Mouse (Mus musculus) adrenal gland (tissue): ENCODE results near the gene Sox21.

Experiments used
- intact Hi-C: fragments of 180-260 bp; cut with DNase I; formaldehyde crosslinking; loops from one replicate; pipeline ENCODE4 v1.15.1; 2025
- long read RNA-seq, 2 experiments: library from polyadenylated mRNA; unstranded; transcript quantifications; one replicate each; pipeline ENCODE4 v2.0.0; 2020; ENCODE audit warnings: borderline replicate concordance in 1 of 2; ENCODE audit not compliant: insufficient replicate concordance in 1 of 2

Sox21 gene
- long read RNA-seq, experiment 1: 0 reads
- long read RNA-seq, experiment 2: 0 reads

DNA sequence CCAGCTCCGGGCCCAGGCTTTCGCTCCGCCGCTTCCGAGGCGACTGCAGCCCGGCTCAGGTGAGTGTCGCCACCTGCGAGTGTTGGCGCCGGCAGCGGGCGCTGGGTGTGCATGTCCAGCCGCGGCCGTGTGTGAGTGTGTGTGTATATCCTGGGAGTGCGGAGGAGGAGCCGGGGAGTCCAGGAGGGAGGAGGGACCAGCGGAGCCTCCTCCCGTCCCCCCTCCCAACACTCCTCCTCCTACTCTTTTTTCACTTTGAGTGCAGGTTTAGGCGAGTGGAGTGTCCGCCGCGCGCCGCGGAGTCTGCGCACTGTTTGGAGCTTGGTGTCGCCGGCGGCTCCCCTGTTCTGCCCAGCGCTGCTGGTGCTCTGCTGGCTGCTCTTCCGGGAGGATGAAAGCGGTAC, at the start of gene Sox21:
Gene Sox21 (minus strand): TSS at position 145 of the 404 bp plus-strand sequence.
- intact Hi-C loops: no loop called here

DNA sequence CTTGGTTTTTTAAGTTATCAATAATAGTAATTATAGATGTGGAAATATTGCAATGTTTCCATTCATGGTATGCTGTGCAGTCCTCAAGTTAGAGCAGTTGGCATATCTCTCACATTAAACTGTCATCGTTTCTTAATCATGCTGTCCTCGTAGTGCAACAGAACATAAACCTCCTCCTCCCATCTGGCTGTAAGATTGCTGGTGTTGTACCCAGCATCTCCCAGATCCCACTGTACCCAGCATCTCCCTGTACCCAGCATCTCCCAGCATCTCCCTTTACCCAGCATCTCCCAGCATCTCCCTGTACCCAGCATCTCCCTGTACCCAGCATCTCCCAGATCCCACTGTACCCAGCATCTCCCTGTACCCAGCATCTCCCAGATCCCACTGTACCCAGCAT, 49.3 kb upstream of the Sox21 start:
- intact Hi-C loops: no loop called here

DNA sequence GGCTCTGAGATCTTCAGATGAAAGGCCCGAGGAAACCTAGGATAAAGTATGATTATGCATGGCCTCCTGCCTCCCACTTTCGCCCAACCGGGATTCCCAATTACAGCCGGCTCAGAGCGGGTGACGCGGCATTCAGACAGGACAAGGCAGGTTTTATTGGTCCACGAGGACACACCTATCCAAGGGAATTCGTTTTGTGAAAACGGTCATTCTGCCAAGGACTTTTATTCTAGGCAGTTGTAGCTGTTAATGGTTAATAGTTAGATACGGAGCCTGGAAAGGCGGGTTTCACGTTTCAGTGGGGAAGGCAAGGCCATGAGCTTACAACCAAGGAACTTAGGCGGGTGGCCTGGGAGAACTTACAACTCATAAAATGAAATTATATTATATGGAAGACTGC, 46.1 kb upstream of the Sox21 start:
- intact Hi-C loops: no loop called here

DNA sequence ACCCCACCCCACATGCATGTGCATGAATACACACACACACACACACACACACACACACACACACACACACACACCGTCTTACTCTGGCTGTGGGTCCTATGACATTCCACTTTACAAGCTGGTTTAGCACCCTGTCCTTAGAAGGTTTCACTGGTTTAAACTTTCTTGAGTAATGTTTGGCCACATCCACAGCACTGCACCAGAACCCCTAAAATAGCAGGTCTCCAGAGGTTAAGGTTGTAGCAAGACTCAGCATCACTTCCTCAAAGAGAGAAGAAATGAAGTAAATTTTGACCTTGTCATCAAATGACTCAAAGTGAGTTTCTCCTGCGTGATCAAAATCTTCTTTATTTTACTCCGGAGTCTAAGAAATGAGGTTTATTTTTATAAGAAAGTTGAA, 45.4 kb upstream of the Sox21 start:
- intact Hi-C loops: no loop called here

DNA sequence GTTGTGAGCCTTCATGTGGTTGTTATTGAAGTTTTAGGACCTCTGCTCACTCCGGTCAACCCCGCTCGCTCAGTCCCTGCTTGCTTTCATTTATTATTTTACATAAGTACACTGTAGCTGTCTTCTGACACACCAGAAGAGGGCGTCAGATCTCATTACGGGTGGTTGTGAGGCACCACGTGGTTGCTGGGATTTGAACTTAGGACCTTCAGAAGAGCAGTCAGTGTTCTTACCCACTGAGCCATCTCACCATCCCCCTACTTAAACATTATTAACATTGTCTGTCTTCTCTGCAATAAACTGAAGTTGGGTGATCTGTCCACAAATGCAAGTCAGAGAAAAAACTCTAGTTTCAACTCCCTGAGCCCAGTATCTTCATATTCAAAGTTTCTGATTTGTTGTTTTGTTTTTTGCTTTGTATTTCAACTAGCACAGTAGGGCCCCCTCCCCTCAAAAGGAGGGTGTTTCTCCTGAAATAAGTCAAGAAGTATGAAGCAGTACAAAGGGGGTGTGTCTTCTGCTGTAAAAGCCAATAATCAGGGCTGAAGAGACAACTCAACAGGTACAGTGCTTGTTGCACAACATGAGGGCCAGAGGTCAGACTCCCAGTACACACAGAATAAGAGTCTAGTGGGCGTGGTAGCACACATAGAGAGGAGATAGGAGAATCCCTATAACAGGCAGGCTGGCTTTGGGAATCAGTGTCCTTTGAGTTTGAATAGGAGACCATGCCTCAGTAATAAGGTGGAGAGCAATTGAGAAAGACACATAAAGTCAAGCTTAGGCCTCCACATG, 41.1 kb upstream of the Sox21 start:
- intact Hi-C loops: no loop called here

DNA sequence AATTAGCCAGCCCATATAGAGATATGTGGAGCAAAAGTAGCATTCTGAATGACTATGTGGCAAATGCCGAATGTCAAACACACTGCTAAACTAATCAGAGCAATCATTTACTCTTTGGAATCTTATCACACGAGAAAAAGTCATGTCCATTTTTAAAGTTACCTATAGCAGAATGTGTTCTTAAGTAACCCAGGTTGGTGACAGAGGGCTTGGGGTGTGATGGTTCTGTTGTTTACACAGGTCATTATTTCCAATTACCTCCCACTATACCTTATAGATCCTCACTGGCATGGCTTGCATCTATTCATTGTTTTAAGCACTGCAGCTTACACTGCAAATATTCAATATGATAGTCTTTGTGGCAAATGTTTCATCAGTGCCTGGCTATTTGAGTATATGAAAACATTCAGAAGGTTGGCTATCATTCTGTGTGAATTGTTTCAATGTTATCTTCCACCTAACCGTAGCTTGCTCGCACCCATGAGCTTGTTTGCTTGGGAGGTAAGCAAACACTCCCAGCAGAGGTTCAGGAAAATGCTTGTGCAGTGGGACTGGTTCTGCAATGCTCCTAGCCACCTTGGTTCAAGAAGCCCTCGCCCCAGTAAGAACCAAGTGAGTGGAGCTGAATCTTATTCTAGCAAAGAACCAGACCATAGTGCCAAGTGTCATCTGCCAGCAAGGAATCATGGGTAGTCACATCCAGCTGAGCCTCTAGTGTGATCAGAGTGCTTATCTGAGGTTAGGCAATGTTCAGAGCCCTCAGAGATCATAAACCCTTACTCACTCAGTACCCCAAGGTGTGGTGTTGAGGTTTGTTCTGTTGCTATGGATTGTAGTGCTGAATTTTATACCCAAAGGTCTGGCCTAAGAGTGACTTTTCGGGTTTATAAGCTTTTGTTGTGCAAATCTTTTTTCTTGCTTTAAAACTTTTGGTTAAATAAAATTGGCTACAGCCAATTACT, 36.0 kb upstream of the Sox21 start:
- intact Hi-C loops: no loop called here

DNA sequence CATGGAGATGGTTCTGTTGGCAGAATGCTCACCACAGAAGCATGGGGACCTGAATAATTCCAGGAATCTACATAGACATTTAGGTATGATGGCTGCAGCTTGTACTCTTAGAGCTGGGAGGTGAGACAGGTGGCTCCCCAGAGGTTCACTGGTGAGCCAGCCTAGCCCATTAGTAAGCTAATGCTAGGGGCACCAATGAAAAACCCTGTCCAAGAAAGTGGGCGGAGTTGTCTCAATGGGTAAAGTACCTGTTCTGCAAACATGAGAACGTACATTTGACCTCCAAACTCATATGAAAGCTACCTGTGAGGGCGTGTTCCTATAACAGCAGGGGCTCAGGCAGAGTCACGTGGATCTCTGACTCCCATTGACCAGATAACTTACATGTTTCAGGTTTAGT, 32.0 kb upstream of the Sox21 start:
- intact Hi-C loops: no loop called here

DNA sequence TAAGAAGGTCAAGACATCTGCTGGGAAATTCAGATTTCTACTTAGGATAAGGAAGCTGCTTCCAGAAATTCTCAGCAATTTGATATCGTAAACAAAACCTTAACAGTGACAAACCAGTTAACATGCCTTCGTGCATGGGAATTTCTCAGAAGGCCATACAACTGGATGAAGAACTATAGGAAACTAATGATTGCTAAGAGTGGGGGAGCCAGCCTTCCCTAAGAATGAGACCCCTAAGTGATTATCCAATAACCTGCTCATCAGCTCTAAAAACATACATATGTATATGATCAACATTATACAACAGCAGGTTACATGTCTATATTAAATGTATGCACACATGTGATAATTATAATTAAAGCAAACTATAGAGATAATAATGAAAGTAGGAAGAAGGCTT, 29.8 kb upstream of the Sox21 start, which contains the start of gene Gm9376:
Gene Gm9376 (plus strand): TSS at position 301 of the 400 bp plus-strand sequence.
- intact Hi-C loops: no loop called here

DNA sequence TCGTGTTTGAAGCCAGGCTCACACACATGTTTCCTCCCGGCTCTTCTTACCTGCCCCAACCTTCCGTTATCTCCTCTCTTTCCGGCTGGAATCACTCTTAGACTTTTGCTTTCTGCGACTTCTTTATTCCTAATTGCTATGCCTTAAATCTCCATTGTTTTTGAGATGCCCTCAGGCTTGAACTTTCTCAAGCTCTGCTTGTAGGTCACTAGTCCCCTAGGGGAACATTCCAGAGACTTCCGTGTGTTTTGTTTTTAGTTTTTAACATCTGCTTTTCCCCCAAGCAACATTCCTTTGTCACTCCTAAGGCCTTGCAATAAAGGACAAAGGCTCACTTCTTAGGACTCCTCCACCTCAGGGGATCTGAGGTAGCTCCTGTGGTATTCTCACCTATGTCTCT, 16.6 kb upstream of the Sox21 start:
- intact Hi-C loops: no loop called here

DNA sequence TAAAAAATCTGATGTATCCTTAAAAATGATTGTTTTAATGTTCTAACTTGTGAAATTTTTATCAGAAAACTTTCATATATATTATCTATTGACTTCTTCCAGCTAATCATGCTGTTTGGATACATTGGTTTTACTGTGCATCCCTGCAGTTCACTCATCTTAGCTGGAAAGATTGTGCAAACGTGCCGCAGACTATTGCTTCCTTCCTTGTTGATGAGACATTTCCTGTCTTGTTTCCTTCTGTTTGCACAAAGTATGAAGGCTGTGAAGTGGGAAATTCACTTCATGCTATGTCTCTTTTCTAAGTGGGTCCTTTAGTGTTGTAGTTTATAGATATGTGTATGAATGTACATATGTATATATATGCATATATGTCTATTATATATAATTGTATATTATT, 4.6 kb upstream of the Sox21 start:
- intact Hi-C loops: no loop called here

DNA sequence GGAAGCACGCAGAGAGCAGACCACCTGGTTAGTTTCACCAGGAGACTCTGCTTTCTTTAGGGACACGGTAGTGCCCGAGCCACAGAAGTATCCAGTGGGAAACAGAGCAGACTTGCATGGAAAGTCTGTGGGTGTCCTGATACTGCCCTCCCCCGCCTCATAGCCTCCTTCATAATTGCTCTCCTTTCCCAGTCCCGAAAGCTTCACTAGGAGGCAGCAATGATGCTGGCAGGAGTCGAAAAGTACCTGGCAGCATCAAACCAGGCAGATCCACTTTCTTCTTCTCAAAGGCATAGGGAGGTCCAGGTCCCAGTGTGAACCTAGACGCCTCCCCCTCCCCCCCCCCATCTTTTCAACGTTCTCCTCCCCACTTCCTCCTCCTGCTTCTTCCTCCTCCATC, 2.5 kb upstream of the Sox21 start:
- intact Hi-C loops: no loop called here

DNA sequence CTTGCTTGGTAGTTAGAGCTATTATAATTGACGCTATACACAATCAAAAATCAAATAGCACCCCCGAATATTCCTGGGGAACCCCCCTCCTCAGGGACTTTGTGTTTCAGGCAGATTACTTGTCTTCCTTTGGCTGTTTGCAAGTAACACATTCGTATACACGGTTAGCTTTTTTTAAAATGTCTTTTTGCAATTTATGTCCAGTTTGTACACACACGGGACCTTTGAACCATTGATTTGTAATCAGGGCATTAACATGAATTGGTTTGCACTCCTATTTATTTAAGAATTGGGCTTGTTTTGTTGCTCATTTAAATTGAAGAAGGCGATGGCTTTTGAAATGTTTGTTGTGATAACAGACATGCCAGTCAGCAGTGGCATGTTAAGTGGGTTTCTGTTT, 956 bp upstream of the Sox21 start:
- intact Hi-C loops: no loop called here

DNA sequence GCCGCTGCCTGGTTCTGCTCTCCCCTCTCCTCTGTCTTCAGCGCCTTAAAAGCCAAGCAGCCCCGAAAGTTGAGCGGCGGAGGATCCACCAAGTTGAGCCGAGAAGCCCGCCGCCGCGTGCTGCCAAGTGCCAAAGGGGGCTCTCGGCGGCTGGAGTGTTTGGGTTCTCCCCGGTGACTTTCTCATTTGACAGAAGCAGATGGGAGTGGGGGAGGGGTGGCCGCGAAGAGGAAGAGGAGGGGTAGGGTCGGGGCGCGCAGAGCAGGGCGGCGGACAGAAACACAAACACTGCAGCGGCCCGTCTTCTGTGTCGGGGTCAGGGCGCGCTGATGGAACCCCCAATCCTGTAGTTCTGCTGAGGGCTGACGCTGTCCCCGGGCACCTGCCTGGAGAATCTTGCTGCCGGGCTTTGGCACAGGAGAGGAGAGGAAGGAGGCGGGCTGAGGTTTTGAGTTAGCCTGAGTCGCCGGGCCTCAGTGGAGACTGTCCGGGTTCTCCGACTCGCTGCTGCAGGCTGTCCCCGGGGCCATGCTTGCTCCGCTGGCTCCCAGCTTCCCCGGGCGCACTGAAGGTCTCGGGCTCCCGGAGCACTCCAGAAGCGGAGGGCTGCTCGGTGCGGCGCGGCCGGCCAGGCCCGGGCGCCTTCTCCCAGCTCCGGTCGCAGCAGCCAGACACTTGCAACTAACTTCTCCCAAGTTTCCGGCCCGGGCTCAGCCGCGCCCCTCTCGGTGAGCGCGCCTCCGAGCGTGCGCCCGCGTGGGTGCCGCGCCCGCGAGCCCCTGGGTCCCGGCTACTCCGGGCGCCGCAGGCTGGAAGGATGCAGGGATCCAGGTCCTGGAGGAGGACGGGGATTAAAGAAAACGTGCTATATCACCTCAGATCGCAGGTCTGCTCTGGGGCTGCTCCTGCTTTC, 601 bp downstream of the Sox21 start:
- intact Hi-C loops: no loop called here

DNA sequence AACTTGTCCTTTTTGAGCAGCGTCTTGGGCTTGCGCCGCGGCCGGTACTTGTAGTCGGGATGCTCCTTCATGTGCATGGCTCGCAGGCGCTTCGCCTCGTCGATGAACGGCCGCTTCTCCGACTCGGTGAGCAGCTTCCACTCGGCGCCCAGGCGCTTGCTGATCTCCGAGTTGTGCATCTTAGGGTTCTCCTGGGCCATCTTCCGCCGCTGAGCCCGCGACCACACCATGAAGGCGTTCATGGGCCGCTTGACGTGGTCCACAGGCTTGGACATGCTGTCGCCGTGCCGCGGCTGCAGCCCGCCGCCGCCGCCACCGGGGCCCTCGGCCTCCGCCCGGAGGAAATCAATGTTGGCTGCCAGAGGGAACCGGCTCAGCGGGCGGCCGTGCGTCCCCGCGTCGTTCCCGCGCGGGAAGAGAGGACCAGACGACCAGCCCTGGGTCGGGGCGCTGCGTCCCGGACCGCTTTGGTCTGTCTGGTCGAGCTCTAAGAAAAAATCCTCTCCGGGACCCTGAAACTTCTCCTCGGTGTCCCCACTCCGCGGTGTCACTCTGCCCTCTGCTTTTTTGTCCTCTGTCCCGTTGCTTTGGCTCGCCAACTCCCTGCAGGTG, 1.4 kb downstream of the Sox21 start:
- intact Hi-C loops: no loop called here

DNA sequence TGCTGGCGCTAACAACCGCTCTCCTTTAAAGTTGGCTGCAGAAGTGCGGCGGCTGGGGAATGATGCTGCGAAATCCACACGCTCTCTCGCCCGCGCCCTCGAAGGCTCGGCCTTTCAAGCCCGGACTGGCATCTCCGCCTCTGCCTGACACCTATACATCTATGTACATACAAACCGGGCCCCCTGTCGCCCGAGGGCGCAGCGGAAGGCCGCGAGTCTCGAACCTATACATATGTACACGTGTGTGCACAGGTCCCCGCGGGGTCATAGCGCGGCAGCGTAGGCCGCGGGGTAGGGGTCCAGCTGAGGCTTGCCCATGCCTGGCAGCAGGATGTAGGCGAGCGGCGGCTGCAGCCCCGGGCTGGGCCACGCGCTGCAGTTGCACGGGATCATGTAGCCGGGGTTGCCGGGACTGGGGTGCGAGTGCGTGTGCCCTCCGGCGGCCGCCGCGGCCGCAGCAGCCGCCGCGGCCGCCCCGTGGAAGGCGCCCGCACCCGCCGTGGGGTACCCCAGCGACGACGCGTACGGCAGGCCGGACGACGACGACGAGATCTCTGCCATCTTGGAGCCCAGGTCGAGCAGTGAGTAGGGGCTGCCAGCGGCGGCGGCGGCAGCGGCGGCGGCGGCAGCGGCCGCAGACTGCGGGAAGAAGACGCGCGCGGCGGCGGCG, 2.2 kb downstream of the Sox21 start:
- intact Hi-C loops: no loop called here

DNA sequence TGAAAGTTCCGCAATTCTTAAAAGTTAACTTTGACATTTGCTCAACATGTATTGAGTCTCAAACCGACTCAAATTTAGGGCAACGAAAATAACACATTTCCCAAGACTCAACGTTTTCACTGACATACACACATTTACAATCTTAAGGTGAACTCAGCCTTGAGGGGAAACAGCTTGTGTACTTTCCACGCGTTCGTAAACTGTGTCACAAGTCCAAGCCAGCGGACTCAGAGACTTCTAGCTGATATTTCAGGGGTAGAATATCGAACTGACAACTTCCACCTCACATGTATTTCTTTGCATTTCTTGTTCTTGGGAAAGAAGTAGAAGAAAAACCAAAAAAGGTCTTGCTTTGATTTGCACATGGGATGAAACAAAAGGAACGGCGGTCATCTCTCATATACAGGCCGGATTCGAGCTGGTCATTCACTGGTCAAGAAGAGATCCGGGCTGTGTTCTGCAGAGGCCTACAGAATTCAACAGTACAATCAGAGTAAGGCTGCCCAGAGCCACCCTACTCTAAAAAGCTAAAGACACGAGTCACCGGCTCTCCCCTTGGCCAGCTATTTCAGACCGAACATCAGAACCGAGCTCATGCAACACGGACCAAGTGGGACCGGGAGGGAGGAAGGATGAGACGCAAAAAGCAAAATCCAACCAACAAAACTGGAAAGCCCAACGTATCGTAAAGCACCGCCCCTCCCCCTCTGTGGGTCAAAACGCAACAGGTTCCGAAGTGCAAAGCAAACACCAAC, 2.9 kb downstream of the Sox21 start:
- intact Hi-C loops: no loop called here

DNA sequence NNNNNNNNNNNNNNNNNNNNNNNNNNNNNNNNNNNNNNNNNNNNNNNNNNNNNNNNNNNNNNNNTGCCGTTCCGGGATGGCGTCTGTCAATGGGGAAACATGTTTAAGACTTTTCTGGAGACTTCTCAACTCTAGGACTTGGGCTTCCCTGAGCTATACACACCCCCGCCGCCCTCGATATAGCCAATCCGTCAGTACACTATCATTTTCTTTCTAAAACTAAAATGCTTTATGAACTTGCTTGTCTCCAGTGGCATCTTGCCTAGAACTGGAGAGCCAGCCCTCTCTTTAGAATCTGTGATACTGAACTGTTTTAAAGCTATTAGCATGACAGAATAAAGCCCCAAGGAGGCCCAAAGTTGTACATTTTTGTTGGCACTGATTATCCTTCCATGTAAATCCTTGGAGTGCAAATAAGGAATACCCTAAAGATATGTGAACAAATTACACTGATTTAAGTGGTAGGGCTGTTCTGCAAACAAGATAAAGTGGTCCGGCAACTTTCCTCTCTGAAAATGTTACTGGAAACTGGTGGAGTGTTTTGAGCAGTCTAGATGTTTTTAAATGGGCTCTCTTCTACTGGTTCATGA, 4.4 kb downstream of the Sox21 start:
- intact Hi-C loops: no loop called here

DNA sequence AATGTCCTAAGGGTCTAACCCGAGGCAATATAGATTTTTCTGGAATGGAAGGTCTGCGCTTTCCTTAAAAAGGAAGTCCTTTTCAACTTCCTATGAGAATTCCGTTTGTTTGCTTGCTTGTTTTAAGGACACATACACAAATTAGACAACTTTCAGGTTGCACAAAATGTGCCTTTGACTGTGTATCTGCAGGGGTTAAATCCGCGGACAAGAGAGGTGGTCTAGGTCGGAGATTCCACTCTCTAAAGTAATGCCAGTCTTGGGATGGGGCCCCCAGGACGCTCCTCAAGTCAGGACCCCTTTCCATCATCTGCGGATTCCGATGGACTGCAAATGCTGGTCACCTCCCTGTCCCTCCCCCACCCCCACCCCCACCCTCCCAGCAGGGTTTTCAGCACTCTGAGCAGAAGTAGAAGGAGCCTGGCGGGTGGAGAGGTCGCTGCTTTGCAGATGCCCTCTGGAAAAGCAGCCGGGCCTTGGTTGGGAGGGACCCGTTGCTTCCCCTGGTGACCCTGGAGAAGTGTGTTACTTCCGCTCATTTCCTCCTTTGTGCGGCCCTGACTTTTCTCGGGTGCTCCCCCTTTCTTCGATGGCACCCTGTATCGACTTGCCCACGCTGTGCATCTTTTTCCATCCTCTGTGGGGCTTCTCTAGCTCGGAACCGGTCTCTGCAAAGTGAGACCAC, 10.2 kb downstream of the Sox21 start:
- intact Hi-C loops: no loop called here
